Mouse (Mus musculus): Measurements from ENCODE around the gene Irak4. TPM values are rescaled to one million over a fixed set of nuclear protein-coding genes. Genes with fewer than 3 reads are reported as not detected.

Irak4 gene
- polyA plus RNA-seq, 1 experiment from 2014 or later, result 1.8 TPM

GRCm38 (mm10) chr15:94568496-94569182 is 25.2 kb downstream of the Irak4 start:
- ATAC-seq, result no peak
- no peaks in the 10 kb centered on the region for H3K4me1 ChIP-seq
- no peak overlapping the region for H3K27ac ChIP-seq
- H3K4me2 ChIP-seq, result no peak overlapping the region
- H3K36me3 ChIP-seq (ENCODE audit: poor library complexity, severe bottlenecking), result no peaks in the 10 kb centered on the region
- no peak overlapping the region for H3K9ac ChIP-seq
- no peaks in the 10 kb centered on the region for H3K9me3 ChIP-seq (replicated peaks)
- no peaks in the 10 kb centered on the region for H3K27me3 ChIP-seq
- 87% methylated on average over 10 of the region's 10 CpGs for WGBS
- H3K4me3 ChIP-seq, result no peak overlapping the region

- Histone ChIP-seq H3K9me3 (replicated peaks) (no peaks in the 10 kb centered on the region), H3K27me3 (no peaks in the 10 kb centered on the region), H3K4me1 (no peaks in the 10 kb centered on the region), H3K4me3 (no peak overlapping the region), H3K4me2 (no peak overlapping the region), H3K36me3 (ENCODE audit: poor library complexity, severe bottlenecking) (no peaks in the 10 kb centered on the region), H3K9ac (no peak overlapping the region), H3K27ac (no peak overlapping the region)
- 90% methylated on average over 4 of the region's 4 CpGs for WGBS
- no peak for ATAC-seq
Observed at GRCm38 (mm10) chr15:94571501-94571900, 28.1 kb downstream of the Irak4 start.

- 68% methylated on average over 8 of the region's 8 CpGs for WGBS
- no peaks in the 10 kb centered on the region for H3K27me3 ChIP-seq
- H3K9me3 ChIP-seq (replicated peaks), result no peaks in the 10 kb centered on the region
- H3K27ac ChIP-seq, result no peak overlapping the region
- H3K36me3 ChIP-seq (ENCODE audit: poor library complexity, severe bottlenecking), result no peaks in the 10 kb centered on the region
- H3K4me2 ChIP-seq, result no peak overlapping the region
- H3K4me1 ChIP-seq, result no peaks in the 10 kb centered on the region
- no peak for ATAC-seq
- H3K9ac ChIP-seq, result no peak overlapping the region
- no peak overlapping the region for H3K4me3 ChIP-seq
Observed at GRCm38 (mm10) chr15:94572746-94573145, 29.3 kb downstream of the Irak4 start.

GRCm38 (mm10) chr15:94574566-94575268 is 31.3 kb downstream of the Irak4 start:
- peaks cover 14% of the 10 kb centered on the region for H3K36me3 ChIP-seq (ENCODE audit: poor library complexity, severe bottlenecking)
- H3K4me3 ChIP-seq, result no peak overlapping the region
- WGBS, result 74% methylated on average over 4 of the region's 4 CpGs
- H3K4me2 ChIP-seq, result no peak overlapping the region
- H3K27me3 ChIP-seq, result no peaks in the 10 kb centered on the region
- no peak overlapping the region for H3K27ac ChIP-seq
- H3K4me1 ChIP-seq, result no peaks in the 10 kb centered on the region
- no peak for ATAC-seq
- no peak overlapping the region for H3K9ac ChIP-seq
- no peaks in the 10 kb centered on the region for H3K9me3 ChIP-seq (replicated peaks)

GRCm38 (mm10) chr15:94582000-94582593 is 38.7 kb downstream of the Irak4 start:
- H3K4me1 ChIP-seq, result no peaks in the 10 kb centered on the region
- H3K9me3 ChIP-seq (replicated peaks), result no peaks in the 10 kb centered on the region
- H3K36me3 ChIP-seq (ENCODE audit: poor library complexity, severe bottlenecking), result peaks cover 67% of the 10 kb centered on the region
- H3K4me3 ChIP-seq, result no peak overlapping the region
- H3K27me3 ChIP-seq, result no peaks in the 10 kb centered on the region
- WGBS, result 32% methylated on average over 7 of the region's 7 CpGs
- H3K4me2 ChIP-seq, result no peak overlapping the region
- no peak overlapping the region for H3K9ac ChIP-seq
- ATAC-seq, result no peak
- H3K27ac ChIP-seq, result no peak overlapping the region

- Histone ChIP-seq H3K4me3 (no peak overlapping the region), H3K36me3 (ENCODE audit: poor library complexity, severe bottlenecking) (peaks cover 65% of the 10 kb centered on the region), H3K27me3 (no peaks in the 10 kb centered on the region), H3K4me2 (no peak overlapping the region), H3K9me3 (replicated peaks) (no peaks in the 10 kb centered on the region), H3K27ac (no peak overlapping the region), H3K4me1 (peaks cover 6% of the 10 kb centered on the region), H3K9ac (no peak overlapping the region)
- WGBS, result 93% methylated on average over 10 of the region's 10 CpGs
- no peak for ATAC-seq
Observed at GRCm38 (mm10) chr15:94583153-94583552, 39.7 kb downstream of the Irak4 start.

GRCm38 (mm10) chr15:94584738-94585137 is 41.3 kb downstream of the Irak4 start:
- Histone ChIP-seq H3K27ac (no peak overlapping the region), H3K36me3 (ENCODE audit: poor library complexity, severe bottlenecking) (peaks cover 52% of the 10 kb centered on the region), H3K27me3 (no peaks in the 10 kb centered on the region), H3K9ac (no peak overlapping the region), H3K4me1 (peaks cover 14% of the 10 kb centered on the region), H3K4me3 (no peak overlapping the region), H3K4me2 (no peak overlapping the region), H3K9me3 (replicated peaks) (no peaks in the 10 kb centered on the region)
- no peak for ATAC-seq
- 88% methylated on average over 4 of the region's 4 CpGs for WGBS

GRCm38 (mm10) chr15:94587826-94588715 is 44.6 kb downstream of the Irak4 start:
- peak overlapping the region; percentile 11; the same call in 1 of the 2 replicates for H3K4me2 ChIP-seq
- no peak overlapping the region for H3K9ac ChIP-seq
- WGBS, result 90% methylated on average over 9 of the region's 9 CpGs
- no peak for ATAC-seq
- H3K27ac ChIP-seq, result no peak overlapping the region
- H3K4me1 ChIP-seq, result peaks cover 14% of the 10 kb centered on the region
- H3K36me3 ChIP-seq (ENCODE audit: poor library complexity, severe bottlenecking), result peaks cover 21% of the 10 kb centered on the region
- H3K9me3 ChIP-seq (replicated peaks), result no peaks in the 10 kb centered on the region
- no peaks in the 10 kb centered on the region for H3K27me3 ChIP-seq
- H3K4me3 ChIP-seq, result peak overlapping the region; percentile 91; the same call in 1 of the 2 replicates

GRCm38 (mm10) chr15:94589219-94590075 is 46.0 kb downstream of the Irak4 start, which contains the start of gene Twf1:
Gene Twf1 (minus strand): TSS chr15:94589889.
- peak; percentile 99 for ATAC-seq
- Histone ChIP-seq H3K4me2 (peak within 1 kb of the TSS; percentile 70), H3K27ac (peak within 1 kb of the TSS; percentile 75), H3K27me3 (no peaks in the 10 kb centered on the region), H3K4me3 (peak within 1 kb of the TSS; percentile 91), H3K9me3 (replicated peaks) (no peaks in the 10 kb centered on the region), H3K4me1 (peaks cover 14% of the 10 kb centered on the region), H3K9ac (peak within 1 kb of the TSS; percentile 95), H3K36me3 (ENCODE audit: poor library complexity, severe bottlenecking) (peaks cover 7% of the 10 kb centered on the region)
- WGBS, result under 1% methylated on average over 58 of the region's 70 CpGs

- Histone ChIP-seq H3K4me3 (peak overlapping the region; percentile 91), H3K27me3 (no peaks in the 10 kb centered on the region), H3K4me1 (peaks cover 14% of the 10 kb centered on the region), H3K9me3 (replicated peaks) (no peaks in the 10 kb centered on the region), H3K9ac (peak overlapping the region; percentile 36), H3K36me3 (ENCODE audit: poor library complexity, severe bottlenecking) (peaks cover 1% of the 10 kb centered on the region; the same call in 1 of the 2 replicates), H3K4me2 (peak overlapping the region; percentile 53), H3K27ac (no peak overlapping the region)
- peak; percentile 31 for ATAC-seq
- WGBS, result 10% methylated on average over 8 of the region's 8 CpGs
Observed at GRCm38 (mm10) chr15:94590083-94590482, 46.6 kb downstream of the Irak4 start.

GRCm38 (mm10) chr15:94591356-94591755 is 47.9 kb downstream of the Irak4 start:
- no peak overlapping the region for H3K9ac ChIP-seq
- peaks cover 14% of the 10 kb centered on the region for H3K4me1 ChIP-seq
- WGBS, result 91% methylated on average over 4 of the region's 4 CpGs
- peaks cover 3% of the 10 kb centered on the region; the same call in 1 of the 2 replicates for H3K27me3 ChIP-seq
- H3K36me3 ChIP-seq (ENCODE audit: poor library complexity, severe bottlenecking), result no peaks in the 10 kb centered on the region
- H3K4me2 ChIP-seq, result no peak overlapping the region
- H3K9me3 ChIP-seq (replicated peaks), result no peaks in the 10 kb centered on the region
- ATAC-seq, result no peak
- no peak overlapping the region for H3K4me3 ChIP-seq
- H3K27ac ChIP-seq, result no peak overlapping the region

Data from forebrain, embryonic 13.5 days (tissue).